Mouse (Mus musculus) embryonic facial prominence, embryonic 15.5 days (tissue): ENCODE measurements around the gene Mospd3. TPM values are rescaled to one million over a fixed set of nuclear protein-coding genes. Genes with fewer than 3 reads are reported as not detected.
A peak's percentile ranks its signal among the peaks of the same experiment; 100 is the strongest.

Source experiments
- ATAC-seq: fragments of 200-750 bp; cut with Nextera tagmentation; 2 replicates; pipeline ENCODE4 v1.8.0; 2017; ENCODE audit warnings: low read depth, moderate TSS enrichment; ENCODE audit not compliant: insufficient number of reproducible peaks, low FRiP score, low TSS enrichment
- H3K27ac ChIP-seq: fragments of 300-500 bp; sonication (generic); replicated peaks from 2 replicates; pipeline ENCODE4 v1.5.1; 2015; ENCODE audit warnings: mild to moderate bottlenecking, inconsistent platforms
- H3K27me3 ChIP-seq: fragments of 300-500 bp; sonication (generic); 2 replicates; pipeline ENCODE4 v1.6.1; 2015; ENCODE audit warnings: inconsistent platforms
- H3K36me3 ChIP-seq: fragments of 300-500 bp; sonication (generic); 2 replicates; pipeline ENCODE4 v1.6.1; 2015; ENCODE audit warnings: mild to moderate bottlenecking, inconsistent platforms
- H3K4me1 ChIP-seq: fragments of 300-500 bp; sonication (generic); 2 replicates; pipeline ENCODE4 v1.6.1; 2015; ENCODE audit warnings: inconsistent platforms
- H3K4me2 ChIP-seq: fragments of 300-500 bp; sonication (generic); replicated peaks from 2 replicates; pipeline ENCODE4 v1.6.1; 2015; ENCODE audit warnings: mild to moderate bottlenecking, inconsistent platforms
- H3K4me3 ChIP-seq: fragments of 300-500 bp; sonication (generic); replicated peaks from 2 replicates; pipeline ENCODE4 v1.5.1; 2015; ENCODE audit warnings: mild to moderate bottlenecking, inconsistent platforms
- H3K9ac ChIP-seq: fragments of 300-500 bp; sonication (generic); 2 replicates; pipeline ENCODE4 v1.6.1; 2015; ENCODE audit warnings: inconsistent platforms
- H3K9me3 ChIP-seq: fragments of 300-500 bp; sonication (generic); replicated peaks from 2 replicates; pipeline ENCODE4 v1.6.1; 2016; ENCODE audit warnings: inconsistent platforms
- WGBS: fragments of 180-500 bp; shearing (Covaris S2); methylation state at CpG from one replicate; pipeline ENCODE4 v1.1.7; 2015; 5-methylcytosine and 5-hydroxymethylcytosine counted together
- polyA plus RNA-seq: library from polyadenylated mRNA; unstranded; fragments of >200 nt; fragmentation: Nextera tagmentation; extraction: Ambion mirVana; gene quantifications from 2 replicates; pipeline ENCODE4 v1.2.1, GENCODE M21; 2015

Gene Mospd3
- polyA plus RNA-seq, 1 experiment from 2014 or later = 47.3 TPM

DNA sequence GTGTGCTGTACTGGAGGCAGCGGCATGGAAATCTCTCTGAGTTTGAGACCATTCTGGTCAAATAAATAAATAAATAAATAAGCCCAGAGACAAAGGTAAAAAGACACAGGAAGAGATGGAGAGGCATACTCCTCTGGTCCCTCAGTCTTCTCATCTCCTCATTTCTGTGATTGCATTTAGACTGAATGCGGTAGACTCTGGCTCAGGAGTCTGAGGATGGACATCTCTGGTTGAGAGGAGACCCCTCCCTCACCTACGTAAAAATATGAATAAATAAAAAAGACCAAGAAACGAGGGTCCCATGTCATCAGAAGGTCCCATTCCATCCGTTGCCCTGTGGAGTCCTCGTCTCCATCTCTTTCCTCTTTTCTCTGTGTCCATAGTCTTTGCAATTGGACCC lies 47.9 kb downstream of the Mospd3 start:
- Histone ChIP-seq H3K4me3 (peak overlapping the region; percentile 21), H3K4me1 (peaks cover 7% of the 10 kb centered on the region), H3K9me3 (no peaks in the 10 kb centered on the region), H3K4me2 (peak overlapping the region; percentile 47), H3K9ac (no peak overlapping the region), H3K27ac (no peak overlapping the region), H3K27me3 (peaks cover 20% of the 10 kb centered on the region), H3K36me3 (no peaks in the 10 kb centered on the region)
- 28% methylated on average over 6 of the region's 6 CpGs for WGBS
- no peak for ATAC-seq

DNA sequence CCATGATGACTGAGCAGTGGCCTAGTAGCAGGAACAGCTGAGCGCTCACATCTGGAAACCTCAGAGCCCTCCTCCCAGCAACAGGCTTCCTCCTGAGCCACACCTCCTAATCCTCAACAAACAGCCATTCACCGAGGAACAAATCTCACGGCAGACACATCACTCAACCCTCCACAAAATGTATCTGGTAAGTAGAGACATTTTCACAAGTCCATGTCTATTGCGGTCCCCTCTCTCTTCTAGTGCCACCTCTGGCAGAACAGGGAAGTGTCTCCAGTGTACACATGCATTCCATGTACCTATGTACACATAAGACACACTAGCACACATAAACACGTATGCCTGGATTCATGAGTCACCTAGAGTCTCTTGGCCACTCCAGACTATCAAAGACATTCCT lies 49.7 kb downstream of the Mospd3 start:
- Histone ChIP-seq H3K27ac (no peak overlapping the region), H3K9ac (no peak overlapping the region), H3K27me3 (peaks cover 20% of the 10 kb centered on the region), H3K36me3 (no peaks in the 10 kb centered on the region), H3K4me3 (no peak overlapping the region), H3K4me1 (peaks cover 7% of the 10 kb centered on the region), H3K9me3 (no peaks in the 10 kb centered on the region), H3K4me2 (no peak overlapping the region)
- 69% methylated on average over 5 of the region's 5 CpGs for WGBS
- ATAC-seq = no peak

DNA sequence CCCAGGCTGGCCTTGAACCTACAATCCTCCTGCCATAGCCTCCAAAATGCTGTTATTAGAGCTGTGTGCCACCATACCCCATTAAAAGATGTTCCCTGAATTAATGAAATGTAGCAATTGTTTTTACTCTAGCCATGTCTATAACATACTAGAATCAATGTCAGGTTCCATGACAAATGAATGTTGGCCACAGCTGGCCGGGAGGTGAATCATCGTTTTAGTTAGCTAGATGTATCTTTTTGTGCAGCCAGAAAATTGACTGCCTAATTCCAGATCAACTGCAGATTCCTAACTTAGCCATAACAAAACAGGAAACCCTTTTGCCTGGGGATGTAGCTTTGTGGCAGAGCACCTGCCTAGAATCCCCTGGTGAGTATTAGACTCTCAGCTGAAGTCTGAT lies 51.0 kb downstream of the Mospd3 start:
- no peak overlapping the region for H3K4me2 ChIP-seq
- no peaks in the 10 kb centered on the region for H3K36me3 ChIP-seq
- H3K9ac ChIP-seq = no peak overlapping the region
- no peaks in the 10 kb centered on the region for H3K9me3 ChIP-seq
- WGBS = 79% methylated on average over 2 of the region's 2 CpGs
- H3K27ac ChIP-seq = no peak overlapping the region
- peaks cover 18% of the 10 kb centered on the region for H3K27me3 ChIP-seq
- no peak overlapping the region for H3K4me3 ChIP-seq
- no peak for ATAC-seq
- H3K4me1 ChIP-seq = peaks cover 7% of the 10 kb centered on the region

Other genes with a start within 250 kb of the Mospd3 start
- 0.21 and 0.23 TPM in 2 replicates for gene Zan, start 124.0 kb downstream of the Mospd3 start, polyA plus RNA-seq
- gene Pop7, start 98.5 kb downstream of the Mospd3 start, polyA plus RNA-seq = 45.1 and 45.9 TPM in 2 replicates
- 12.7 and 15.5 TPM in 2 replicates for gene Gigyf1, start 82.5 kb downstream of the Mospd3 start, polyA plus RNA-seq
- not detected in 2 replicates for gene Epo, start 67.8 kb downstream of the Mospd3 start, polyA plus RNA-seq
- 442 and 451 TPM in 2 replicates for gene Gnb2, start 67.5 kb downstream of the Mospd3 start, polyA plus RNA-seq
- gene Actl6b, start 47.5 kb downstream of the Mospd3 start, polyA plus RNA-seq = 1.4 and 2.8 TPM in 2 replicates
- 1.5 and 2.0 TPM in 2 replicates for gene Tfr2, start 31.2 kb downstream of the Mospd3 start, polyA plus RNA-seq
- 261 and 273 TPM in 2 replicates for gene Pcolce, start 12.7 kb upstream of the Mospd3 start, polyA plus RNA-seq
- 0.25 and 0.26 TPM in 2 replicates for gene Fbxo24, start 27.9 kb upstream of the Mospd3 start, polyA plus RNA-seq
- gene Lrch4, start 28.1 kb upstream of the Mospd3 start, polyA plus RNA-seq = 37.2 and 48.9 TPM in 2 replicates
- gene Gm20605, start 28.1 kb upstream of the Mospd3 start, polyA plus RNA-seq = 12.7 and 13.1 TPM in 2 replicates
- gene Sap25, start 40.3 kb upstream of the Mospd3 start, polyA plus RNA-seq = 10.1 and 10.2 TPM in 2 replicates
- 0.16 and 0.28 TPM in 2 replicates for gene Irs3, start 44.7 kb upstream of the Mospd3 start, polyA plus RNA-seq
- gene Agfg2, start 83.7 kb upstream of the Mospd3 start, polyA plus RNA-seq = 16.5 and 18.1 TPM in 2 replicates
- gene Nyap1, start 140.5 kb upstream of the Mospd3 start, polyA plus RNA-seq = 4.6 and 4.7 TPM in 2 replicates
- gene Tsc22d4, start 144.7 kb upstream of the Mospd3 start, polyA plus RNA-seq = 167 and 175 TPM in 2 replicates
- 34.5 and 39.9 TPM in 2 replicates for gene Ppp1r35, start 177.8 kb upstream of the Mospd3 start, polyA plus RNA-seq
- 12.4 and 13.7 TPM in 2 replicates for gene Mepce, start 186.6 kb upstream of the Mospd3 start, polyA plus RNA-seq
- 22.4 and 26.1 TPM in 2 replicates for gene Zcwpw1, start 186.7 kb upstream of the Mospd3 start, polyA plus RNA-seq
- 0.68 and 1.5 TPM in 2 replicates for gene Pilra, start 235.2 kb upstream of the Mospd3 start, polyA plus RNA-seq